Mouse (Mus musculus) embryonic facial prominence, embryonic 10.5 days (tissue): Measurements from ENCODE around the gene Golga2. TPM values are rescaled to one million over a fixed set of nuclear protein-coding genes. Genes with fewer than 3 reads are reported as not detected.
A peak's percentile ranks its signal among the peaks of the same experiment; 100 is the strongest.

Source experiments
- DNase-seq: peaks from one replicate; pipeline ENCODE4 v3.0.0-alpha.2; 2017; ENCODE audit warnings: low spot score
- H3K27ac ChIP-seq: fragments of 300-500 bp; sonication (generic); replicated peaks from 2 replicates; pipeline ENCODE4 v1.5.1; 2016; ENCODE audit warnings: mild to moderate bottlenecking
- H3K27me3 ChIP-seq: fragments of 300-500 bp; sonication (generic); replicated peaks from 2 replicates; pipeline ENCODE4 v1.6.1; 2016; ENCODE audit warnings: low read depth, mild to moderate bottlenecking; ENCODE audit not compliant: poor library complexity, severe bottlenecking
- H3K36me3 ChIP-seq: fragments of 300-500 bp; sonication (generic); replicated peaks from 2 replicates; pipeline ENCODE4 v1.6.1; 2016; ENCODE audit warnings: mild to moderate bottlenecking, moderate library complexity
- H3K4me1 ChIP-seq: fragments of 300-500 bp; sonication (generic); 2 replicates; pipeline ENCODE4 v1.6.1; 2016
- H3K4me3 ChIP-seq: fragments of 300-500 bp; sonication (generic); 2 replicates; pipeline ENCODE4 v1.5.1; 2016; ENCODE audit warnings: mild to moderate bottlenecking, moderate library complexity
- H3K9me3 ChIP-seq: fragments of 300-500 bp; sonication (generic); 2 replicates; pipeline ENCODE4 v1.6.1; 2016; ENCODE audit warnings: mild to moderate bottlenecking
- WGBS: fragments of 180-500 bp; shearing (Covaris S2); methylation state at CpG from one replicate; pipeline ENCODE4 v1.1.7; 2016; 5-methylcytosine and 5-hydroxymethylcytosine counted together
- polyA plus RNA-seq: library from polyadenylated mRNA; unstranded; fragments of >200 nt; fragmentation: Nextera tagmentation; extraction: Ambion mirVana; gene quantifications from 2 replicates; pipeline ENCODE4 v1.2.1, GENCODE M21; 2016

Gene Golga2
- polyA plus RNA-seq, 1 experiment from 2014 or later = 22.5 TPM

GRCm38 (mm10) chr2:32312318-32312964 is 25.3 kb downstream of the Golga2 start:
- H3K36me3 ChIP-seq = peaks cover 46% of the 10 kb centered on the region
- WGBS = 1% methylated on average over 56 of the region's 56 CpGs
- peak overlapping the region; percentile 85 for H3K4me3 ChIP-seq
- DNase-seq = peak; percentile 98
- peak overlapping the region; percentile 89 for H3K27ac ChIP-seq
- H3K27me3 ChIP-seq = peaks cover 42% of the 10 kb centered on the region
- peaks cover 82% of the 10 kb centered on the region for H3K4me1 ChIP-seq
- no peaks in the 10 kb centered on the region for H3K9me3 ChIP-seq

GRCm38 (mm10) chr2:32314831-32315230 is 27.6 kb downstream of the Golga2 start:
- Histone ChIP-seq H3K9me3 (no peaks in the 10 kb centered on the region), H3K4me1 (peaks cover 87% of the 10 kb centered on the region), H3K27ac (peak overlapping the region; percentile 95), H3K27me3 (peaks cover 59% of the 10 kb centered on the region), H3K36me3 (peaks cover 22% of the 10 kb centered on the region), H3K4me3 (peak overlapping the region; percentile 63; the same call in 1 of the 2 replicates)
- 93% methylated on average over 14 of the region's 14 CpGs for WGBS
- DNase-seq = no peak

DNA sequence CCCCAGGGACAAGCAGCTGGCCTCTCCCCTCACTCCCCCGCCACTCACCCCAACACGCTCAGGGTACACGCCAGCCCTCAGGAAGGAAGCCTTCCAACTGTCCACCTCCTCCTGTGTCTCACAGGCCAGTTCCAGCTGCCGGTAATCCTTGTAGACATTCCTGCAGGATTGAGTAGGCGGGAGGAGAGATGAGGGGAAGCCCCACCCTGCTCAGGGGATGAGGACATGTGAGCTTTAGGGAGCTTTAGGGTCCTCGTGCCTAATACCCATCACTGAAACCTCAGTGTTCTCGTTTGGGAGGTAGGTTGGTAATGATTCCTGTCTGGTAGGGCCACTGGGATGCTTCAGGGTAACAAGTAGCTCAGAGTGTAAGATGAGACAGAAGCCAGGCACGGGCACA is 28.6 kb downstream of the Golga2 start:
- peaks cover 57% of the 10 kb centered on the region for H3K27me3 ChIP-seq
- WGBS = 9% methylated on average over 8 of the region's 8 CpGs
- peak overlapping the region; percentile 95 for H3K27ac ChIP-seq
- peak overlapping the region; percentile 63 for H3K4me3 ChIP-seq
- peak; percentile 65 for DNase-seq
- no peaks in the 10 kb centered on the region for H3K9me3 ChIP-seq
- peaks cover 12% of the 10 kb centered on the region for H3K36me3 ChIP-seq
- peaks cover 87% of the 10 kb centered on the region for H3K4me1 ChIP-seq

DNA sequence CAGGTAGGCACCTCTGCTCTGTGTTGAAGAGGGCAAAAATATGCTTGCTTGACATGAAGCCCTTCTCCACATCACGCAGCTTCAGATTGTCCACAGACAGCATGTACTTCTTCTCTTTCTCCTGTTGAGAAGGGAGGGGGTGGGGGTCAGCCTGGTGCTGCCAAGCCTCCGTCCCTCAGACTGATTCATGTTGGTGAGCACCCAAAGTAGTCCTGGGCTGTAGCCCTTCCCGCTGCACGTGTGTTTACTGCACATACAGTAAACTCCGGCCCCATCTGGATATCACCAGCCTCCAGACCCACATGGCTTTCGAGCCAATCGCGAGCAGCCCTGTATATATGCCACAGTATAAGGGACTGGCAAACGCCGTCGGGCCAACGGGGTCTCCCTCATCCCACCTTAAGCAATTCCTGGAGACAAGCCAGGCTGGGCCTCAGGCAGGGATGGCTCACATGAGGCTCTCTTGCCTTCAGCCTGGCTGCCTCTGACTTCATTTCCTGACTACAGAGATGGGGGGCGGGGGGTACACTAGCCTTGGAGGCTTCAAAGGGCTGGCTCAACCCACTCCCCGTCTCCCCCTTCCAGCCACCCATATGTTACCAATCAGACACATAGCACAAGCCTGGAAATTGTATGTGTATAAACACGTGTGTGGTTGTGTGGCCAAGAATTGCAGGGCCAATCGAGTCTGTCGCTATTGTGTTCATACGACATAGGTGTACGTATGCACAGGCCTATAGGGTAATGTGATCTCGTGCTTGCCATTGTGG is 29.9 kb downstream of the Golga2 start:
- Histone ChIP-seq H3K9me3 (no peaks in the 10 kb centered on the region), H3K27ac (peak overlapping the region; percentile 95), H3K27me3 (peaks cover 50% of the 10 kb centered on the region), H3K36me3 (peaks cover 15% of the 10 kb centered on the region), H3K4me1 (peaks cover 86% of the 10 kb centered on the region), H3K4me3 (peak overlapping the region; percentile 63)
- 44% methylated on average over 20 of the region's 20 CpGs for WGBS
- DNase-seq = peak; percentile 88

GRCm38 (mm10) chr2:32317791-32318417 is 30.7 kb downstream of the Golga2 start:
- WGBS = 5% methylated on average over 19 of the region's 19 CpGs
- peaks cover 86% of the 10 kb centered on the region for H3K4me1 ChIP-seq
- DNase-seq = peak; percentile 97

DNA sequence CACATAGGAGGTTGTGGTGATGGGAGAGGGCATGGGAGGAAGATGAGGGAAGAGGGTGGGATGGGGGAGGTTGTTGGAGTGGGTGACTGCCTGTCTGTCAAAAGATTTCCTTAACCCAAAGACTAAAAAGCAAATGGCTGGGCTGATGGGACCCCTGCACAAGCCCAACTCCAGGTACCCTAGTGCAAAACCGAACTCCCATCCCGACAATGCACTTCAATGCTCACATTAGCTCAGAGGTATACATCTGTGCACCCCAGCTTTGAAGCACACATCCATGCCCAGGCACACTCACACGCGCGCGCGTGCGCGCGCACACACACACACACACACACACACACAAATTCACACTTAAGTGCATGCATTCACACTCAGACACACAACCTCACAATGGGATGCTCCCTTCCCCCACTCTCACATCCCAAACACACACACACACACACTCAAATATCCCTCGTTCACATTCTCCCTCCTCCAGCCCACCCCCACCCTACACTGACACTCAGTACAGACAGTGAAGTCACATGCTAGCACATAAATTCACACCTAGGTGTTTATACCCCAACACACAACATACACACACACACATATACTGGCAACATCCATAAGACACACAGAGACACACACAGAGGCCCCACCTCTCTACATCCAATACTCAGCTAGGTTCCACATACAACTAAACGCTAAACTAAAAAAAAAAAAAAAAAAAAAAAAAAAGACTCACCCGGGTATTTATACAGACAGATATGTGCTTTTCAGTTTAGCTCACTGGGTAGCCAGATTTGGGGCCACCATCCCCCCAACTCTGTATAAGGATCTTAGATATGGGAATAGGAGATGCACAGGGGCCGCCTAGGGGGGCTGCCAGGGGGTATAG is 31.8 kb downstream of the Golga2 start:
- Histone ChIP-seq H3K4me3 (peak overlapping the region; percentile 63), H3K9me3 (no peaks in the 10 kb centered on the region), H3K27ac (peak overlapping the region; percentile 95), H3K36me3 (peaks cover 22% of the 10 kb centered on the region), H3K4me1 (peaks cover 87% of the 10 kb centered on the region), H3K27me3 (peaks cover 36% of the 10 kb centered on the region)
- 58% methylated on average over 14 of the region's 14 CpGs for WGBS
- DNase-seq = peak; percentile 53

More at GRCm38 (mm10) chr2:32317791-32318417, 30.7 kb downstream of the Golga2 start:
- H3K36me3 ChIP-seq = peaks cover 15% of the 10 kb centered on the region
- peak overlapping the region; percentile 63 for H3K4me3 ChIP-seq
- no peaks in the 10 kb centered on the region for H3K9me3 ChIP-seq
- H3K27me3 ChIP-seq = peaks cover 43% of the 10 kb centered on the region
- H3K27ac ChIP-seq = peak overlapping the region; percentile 95

- H3K36me3 ChIP-seq = peaks cover 25% of the 10 kb centered on the region
- H3K4me3 ChIP-seq = peak overlapping the region; percentile 63
- WGBS = 26% methylated on average over 9 of the region's 9 CpGs
- peaks cover 84% of the 10 kb centered on the region for H3K4me1 ChIP-seq
- peaks cover 33% of the 10 kb centered on the region for H3K27me3 ChIP-seq
- no peaks in the 10 kb centered on the region for H3K9me3 ChIP-seq
- peak; percentile 91 for DNase-seq
- peak overlapping the region; percentile 95 for H3K27ac ChIP-seq
These were observed 32.7 kb downstream of the Golga2 start for GRCm38 (mm10) chr2:32319586-32320580.

DNA sequence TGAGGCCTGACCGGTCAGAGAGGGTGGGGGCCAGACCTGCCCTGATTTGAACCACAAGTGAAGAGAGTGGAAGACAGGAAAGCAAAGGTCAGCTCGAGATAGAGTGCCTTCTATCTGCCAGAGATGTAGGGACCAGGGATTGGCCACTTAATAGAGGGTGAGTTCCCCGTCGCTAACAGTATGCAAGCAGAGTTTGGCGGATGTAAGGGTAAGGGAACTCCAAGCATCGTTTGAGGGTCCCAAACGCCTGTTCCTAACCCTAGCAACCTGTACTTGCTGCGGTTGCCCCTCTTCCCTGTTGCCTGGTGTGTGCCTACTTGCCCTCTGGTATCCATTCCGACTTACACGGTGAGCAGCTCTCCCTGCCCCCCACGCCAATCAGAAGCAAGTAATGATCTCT is 33.5 kb downstream of the Golga2 start:
- no peak for DNase-seq
- peaks cover 30% of the 10 kb centered on the region for H3K36me3 ChIP-seq
- peak overlapping the region; percentile 63; the same call in 1 of the 2 replicates for H3K4me3 ChIP-seq
- H3K27ac ChIP-seq = peak overlapping the region; percentile 95
- 55% methylated on average over 11 of the region's 11 CpGs for WGBS
- H3K4me1 ChIP-seq = peaks cover 83% of the 10 kb centered on the region
- H3K27me3 ChIP-seq = peaks cover 30% of the 10 kb centered on the region
- no peaks in the 10 kb centered on the region for H3K9me3 ChIP-seq

DNA sequence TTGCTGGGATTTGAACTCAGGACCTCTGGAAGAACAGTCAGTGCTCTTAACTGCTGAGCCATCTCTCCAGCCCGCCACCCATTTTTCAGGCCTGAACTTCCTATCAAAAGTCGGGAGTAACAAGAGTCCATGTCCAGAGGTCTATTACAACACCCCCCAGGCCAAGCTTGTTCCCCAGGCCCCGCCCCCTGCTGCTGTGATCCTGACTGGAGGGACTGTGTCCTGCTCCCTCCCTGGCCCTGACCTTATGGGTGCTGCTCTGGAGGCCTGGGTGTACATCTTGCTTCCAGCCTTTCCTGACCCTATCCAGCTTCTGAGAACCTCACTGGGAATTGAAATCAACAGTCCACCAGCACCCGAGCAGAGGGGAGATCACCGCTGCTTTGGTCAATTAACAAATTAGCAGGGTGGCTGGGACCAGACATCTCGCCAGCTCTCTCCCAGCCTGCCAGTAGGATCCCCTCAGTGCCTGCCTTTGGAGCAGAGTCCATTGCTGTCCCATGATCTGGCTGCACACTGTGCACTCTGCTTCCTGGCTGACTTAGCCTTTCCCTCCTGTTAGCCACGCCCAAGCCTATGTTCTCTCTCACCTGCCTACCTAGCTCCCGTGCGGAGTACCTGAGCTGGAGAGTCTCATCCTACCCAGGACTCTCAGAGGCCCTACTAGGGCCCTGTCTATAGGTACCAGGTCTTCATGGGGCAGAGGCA is 34.6 kb downstream of the Golga2 start:
- Histone ChIP-seq H3K4me3 (no peak overlapping the region), H3K27ac (peak overlapping the region; percentile 95), H3K27me3 (peaks cover 27% of the 10 kb centered on the region), H3K9me3 (no peaks in the 10 kb centered on the region), H3K36me3 (peaks cover 30% of the 10 kb centered on the region), H3K4me1 (peaks cover 83% of the 10 kb centered on the region)
- DNase-seq = no peak
- 67% methylated on average over 9 of the region's 9 CpGs for WGBS

DNA sequence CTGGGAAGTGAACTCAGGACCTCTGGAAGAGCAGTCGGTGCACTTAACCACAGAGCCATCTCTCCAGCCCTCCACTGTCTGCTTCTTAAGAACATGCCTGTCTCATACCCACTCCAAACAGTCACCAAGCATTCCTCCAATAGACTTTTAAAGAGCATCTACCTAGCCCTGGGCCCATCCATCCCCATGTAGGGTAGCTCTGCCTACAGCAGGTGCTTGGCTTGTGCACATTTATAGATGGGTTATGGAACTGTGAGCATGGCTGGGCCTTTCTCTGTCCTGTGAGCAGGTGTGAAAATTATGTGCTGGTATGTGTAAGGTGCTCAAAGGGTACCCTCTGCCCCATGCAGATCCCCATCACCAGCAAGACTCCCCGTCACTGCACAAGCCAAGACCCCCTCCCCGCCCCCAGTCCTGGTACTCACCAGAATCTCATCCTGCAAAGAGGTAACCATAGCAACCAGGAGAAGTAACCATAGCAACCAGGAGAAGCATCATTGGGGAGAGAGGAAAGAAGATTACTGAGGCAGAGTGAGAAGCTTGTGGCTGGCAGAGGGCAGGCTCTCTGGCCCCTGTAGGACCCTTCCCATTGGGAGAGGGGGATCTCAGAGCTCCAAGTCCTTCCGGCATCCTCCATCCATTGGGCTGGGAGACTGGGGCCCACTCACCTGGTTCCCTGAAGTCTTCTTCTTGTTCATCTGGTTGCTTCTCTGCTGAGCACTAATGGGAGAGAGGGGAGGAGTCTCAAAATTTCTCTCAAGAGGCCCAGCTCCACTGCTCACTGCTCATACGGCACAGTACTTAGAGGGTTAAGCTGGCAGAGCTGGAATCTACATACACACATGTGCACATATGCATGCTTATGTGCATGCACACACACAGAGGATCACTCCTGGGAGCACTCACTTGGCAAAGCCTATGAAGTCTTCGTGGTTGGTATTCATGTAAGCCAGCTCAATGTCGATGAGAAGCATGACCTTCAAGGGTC is 35.9 kb downstream of the Golga2 start:
- WGBS = 80% methylated on average over 7 of the region's 7 CpGs
- H3K4me3 ChIP-seq = no peak overlapping the region
- 0 out of 2 replicates have a peak overlapping the region, but pooled peaks have one; percentile 95 for H3K27ac ChIP-seq
- no peaks in the 10 kb centered on the region for H3K9me3 ChIP-seq
- no peak for DNase-seq
- H3K4me1 ChIP-seq = peaks cover 72% of the 10 kb centered on the region
- peaks cover 16% of the 10 kb centered on the region for H3K27me3 ChIP-seq
- H3K36me3 ChIP-seq = peaks cover 30% of the 10 kb centered on the region
